13 mouse cellular contexts compared by ENCODE assay signal in the genomic region with DNA sequence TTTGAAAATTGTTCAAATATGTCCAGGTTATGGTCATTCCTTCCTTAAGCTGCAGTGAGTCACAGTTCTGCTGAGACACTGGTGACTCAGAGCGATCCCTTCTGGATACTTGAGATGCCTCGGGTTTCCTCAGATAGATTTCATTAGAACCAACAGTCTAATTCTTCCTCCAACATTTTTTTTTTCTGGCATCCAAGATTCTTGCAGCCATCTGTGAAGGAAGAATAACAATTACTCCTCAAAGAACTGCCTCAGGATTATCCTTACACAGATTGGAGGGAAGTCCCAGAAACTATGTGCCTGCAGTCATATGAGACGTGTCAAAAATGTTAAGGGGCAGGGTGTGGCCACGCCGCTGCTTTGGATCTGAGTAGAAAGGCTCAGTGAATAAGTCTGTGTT.
A peak's percentile ranks its signal among the peaks of the same experiment; 100 is the strongest.
DNase-seq lines count a peak whose midpoint lies in the region; ATAC-seq lines count a peak whose summit lies in the region.
"Had no signal": no experiment of that assay in that cellular context is flagged by ENCODE, and none has a peak within 500 bp of the region (broad histone marks: within the 10 kb centered on the region; RNA-seq: fewer than 3 reads in every experiment).

No protein-coding gene starts in this region.

- 64% methylated on average over 5 of the region's 5 CpGs for WGBS in hindbrain, embryonic 10.5 days
- WGBS in hindbrain, embryonic 14.5 days: 74% methylated on average over 5 of the region's 5 CpGs

- no peaks in the 10 kb centered on the region for H3K36me3 ChIP-seq in hindbrain, embryonic 10.5 days
- H3K36me3 ChIP-seq in hindbrain, embryonic 14.5 days (replicated peaks; ENCODE audit: control insufficient read depth, insufficient read depth): no peaks in the 10 kb centered on the region
- H3K36me3 ChIP-seq: heart, embryonic 12.5 days; hindbrain, embryonic 13.5 days; neural tube, embryonic 15.5 days had no signal

- H3K27me3 ChIP-seq in hindbrain, embryonic 10.5 days (ENCODE audit: insufficient read depth, poor library complexity, severe bottlenecking): no peaks in the 10 kb centered on the region
- H3K27me3 ChIP-seq in hindbrain, embryonic 14.5 days (ENCODE audit: control insufficient read depth, insufficient read depth, low read length): no peaks in the 10 kb centered on the region
- H3K27me3 ChIP-seq: heart, embryonic 12.5 days; hindbrain, embryonic 13.5 days; neural tube, embryonic 15.5 days had no signal

- H3K9me3 ChIP-seq in hindbrain, embryonic 10.5 days: no peaks in the 10 kb centered on the region
- H3K9me3 ChIP-seq in hindbrain, embryonic 14.5 days (ENCODE audit: control insufficient read depth, low read length): no peaks in the 10 kb centered on the region
- H3K9me3 ChIP-seq: heart, embryonic 12.5 days; hindbrain, embryonic 13.5 days; neural tube, embryonic 15.5 days had no signal

- 0 out of 2 replicates have a peak, but pooled peaks cover 2% of the 10 kb centered on the region for H3K4me1 ChIP-seq in hindbrain, embryonic 10.5 days (replicated peaks)
- H3K4me1 ChIP-seq in hindbrain, embryonic 14.5 days (replicated peaks; ENCODE audit: control insufficient read depth, insufficient read depth, low read length): no peaks in the 10 kb centered on the region
- H3K4me1 ChIP-seq: hindbrain, embryonic 13.5 days; neural tube, embryonic 15.5 days had no signal

- no peak for ATAC-seq in hindbrain, embryonic 14.5 days (ENCODE audit: low FRiP score)
- ATAC-seq in megakaryocyte, adult 5-6 weeks (ENCODE audit: poor library complexity, severe bottlenecking): no peak
- ATAC-seq in megakaryocyte progenitor cell, adult 5-6 weeks (replicated peaks; ENCODE audit: poor library complexity): no peak
- ATAC-seq: midbrain, embryonic 16.5 days had no signal

- no peak overlapping the region for H3K9ac ChIP-seq in hindbrain, embryonic 14.5 days
- H3K9ac ChIP-seq: heart, embryonic 12.5 days; hindbrain, embryonic 13.5 days; neural tube, embryonic 15.5 days had no signal

- DNase-seq in hindbrain, embryonic 10.5 days (ENCODE audit: low spot score): peak; percentile 8
- DNase-seq in hindbrain, embryonic 14.5 days (ENCODE audit: low spot score): no peak
- peak; percentile 31 to 39 for DNase-seq in right cerebral cortex, adult 2 months (ENCODE audit: low spot score in 2 of 2)
- DNase-seq in right cerebral cortex, postnatal 10 days (ENCODE audit: low spot score in 2 of 2): no peak
- DNase-seq in fibroblast of lung, adult 2 months (ENCODE audit: low read depth): peak; percentile 62
- DNase-seq: kidney, postnatal 25 days; thymus, adult 18-20 months had no signal

- H3K4me3 ChIP-seq in hindbrain, embryonic 10.5 days: no peak overlapping the region
- H3K4me3 ChIP-seq in hindbrain, embryonic 14.5 days (replicated peaks; ENCODE audit: low read length): no peak overlapping the region
- H3K4me3 ChIP-seq: heart, embryonic 12.5 days; hindbrain, embryonic 13.5 days; neural tube, embryonic 15.5 days had no signal

- no peak overlapping the region for H3K4me2 ChIP-seq in hindbrain, embryonic 14.5 days (replicated peaks)
- H3K4me2 ChIP-seq: heart, embryonic 12.5 days; hindbrain, embryonic 13.5 days; neural tube, embryonic 15.5 days had no signal

- H3K27ac ChIP-seq in hindbrain, embryonic 10.5 days: no peak overlapping the region
- H3K27ac ChIP-seq in hindbrain, embryonic 14.5 days: no peak overlapping the region
- H3K27ac ChIP-seq: hindbrain, embryonic 13.5 days; neural tube, embryonic 15.5 days had no signal

Comparison
In these comparisons a context has a peak if more than half of its experiments do, and no peak if none do; other contexts are left out.
1. DNase-seq: peak in hindbrain, embryonic 10.5 days (single experiment), right cerebral cortex, adult 2 months (2 of 2) and fibroblast of lung, adult 2 months (single experiment); none in hindbrain, embryonic 14.5 days (single experiment) and right cerebral cortex, postnatal 10 days (0 of 2).